31 mouse cellular contexts compared by ENCODE assay signal in genomic region chr8:106723921-106724320, GRCm38 (mm10). TPM values are rescaled to one million over a fixed set of nuclear protein-coding genes. Genes with fewer than 3 reads are reported as not detected.
DNase-seq lines count a peak whose midpoint lies in the region; ATAC-seq lines count a peak whose summit lies in the region.
"Had no signal": no experiment of that assay in that cellular context is flagged by ENCODE, and none has a peak within 500 bp of the region (broad histone marks: within the 10 kb centered on the region; RNA-seq: fewer than 3 reads in every experiment).

No protein-coding gene starts in this region.

- 6% methylated on average over 2 of the region's 2 CpGs for WGBS in forebrain, embryonic 13.5 days
- 19% methylated on average over 2 of the region's 2 CpGs for WGBS in forebrain, embryonic 10.5 days

- 0 out of 2 replicates have a peak overlapping the region, but pooled peaks have one; percentile 12 for H3K27ac ChIP-seq in forebrain, embryonic 13.5 days
- no peak overlapping the region for H3K27ac ChIP-seq in forebrain, embryonic 10.5 days
- H3K27ac ChIP-seq: embryonic facial prominence, embryonic 12.5 days; gastrocnemius, adult 2 months; hindbrain, embryonic 15.5 days; liver, embryonic 14.5 days; stomach, embryonic 15.5 days had no signal

- no peak for ATAC-seq in forebrain, embryonic 13.5 days
- ATAC-seq in megakaryocyte progenitor cell, adult 5-6 weeks (replicated peaks; ENCODE audit: poor library complexity): no peak
- ATAC-seq: midbrain, embryonic 16.5 days had no signal

- H3K4me3 ChIP-seq in forebrain, embryonic 13.5 days: no peak overlapping the region
- H3K4me3 ChIP-seq in forebrain, embryonic 10.5 days: no peak overlapping the region
- H3K4me3 ChIP-seq: embryonic facial prominence, embryonic 12.5 days; gastrocnemius, adult 2 months; hindbrain, embryonic 15.5 days; kidney, embryonic 15.5 days; neural tube, embryonic 13.5 days; stomach, embryonic 15.5 days had no signal

- no peaks in the 10 kb centered on the region for H3K27me3 ChIP-seq in forebrain, embryonic 13.5 days
- H3K27me3 ChIP-seq in forebrain, embryonic 10.5 days (ENCODE audit: poor library complexity, severe bottlenecking): peaks cover 19% of the 10 kb centered on the region
- H3K27me3 ChIP-seq: embryonic facial prominence, embryonic 12.5 days; hindbrain, embryonic 15.5 days; kidney, embryonic 15.5 days; stomach, embryonic 15.5 days had no signal

- no peaks in the 10 kb centered on the region for H3K9me3 ChIP-seq in forebrain, embryonic 13.5 days (replicated peaks)
- H3K9me3 ChIP-seq in forebrain, embryonic 10.5 days: no peaks in the 10 kb centered on the region
- H3K9me3 ChIP-seq: embryonic facial prominence, embryonic 12.5 days; G1E; hindbrain, embryonic 15.5 days; kidney, embryonic 15.5 days; neural tube, embryonic 13.5 days; stomach, embryonic 15.5 days had no signal

- no peak overlapping the region for H3K4me2 ChIP-seq in forebrain, embryonic 13.5 days
- H3K4me2 ChIP-seq: embryonic facial prominence, embryonic 12.5 days; heart, embryonic 11.5 days; hindbrain, embryonic 15.5 days; kidney, embryonic 15.5 days; midbrain, embryonic 11.5 days; neural tube, embryonic 13.5 days; stomach, embryonic 15.5 days had no signal

- H3K4me1 ChIP-seq in forebrain, embryonic 13.5 days: peaks cover 27% of the 10 kb centered on the region
- H3K4me1 ChIP-seq in forebrain, embryonic 10.5 days: peaks cover 59% of the 10 kb centered on the region
- H3K4me1 ChIP-seq: stomach, embryonic 15.5 days had no signal

- H3K9ac ChIP-seq in forebrain, embryonic 13.5 days: no peak overlapping the region
- H3K9ac ChIP-seq: embryonic facial prominence, embryonic 12.5 days; hindbrain, embryonic 15.5 days; kidney, embryonic 15.5 days; liver, embryonic 14.5 days; neural tube, embryonic 13.5 days; stomach, embryonic 15.5 days had no signal

- peaks cover 11% of the 10 kb centered on the region; the same call in 1 of the 2 replicates for H3K36me3 ChIP-seq in forebrain, embryonic 13.5 days (ENCODE audit: poor library complexity, severe bottlenecking)
- H3K36me3 ChIP-seq in forebrain, embryonic 10.5 days (replicated peaks): peaks cover 42% of the 10 kb centered on the region
- H3K36me3 ChIP-seq: hindbrain, embryonic 15.5 days; neural tube, embryonic 13.5 days had no signal

- peak; percentile 43 for DNase-seq in adrenal gland, postnatal 10 days
- no peak for DNase-seq in adrenal gland, postnatal 25 days
- DNase-seq in forebrain, embryonic 10.5 days (ENCODE audit: extremely low spot score, low spot score): no peak
- DNase-seq in 3T3-L1 (ENCODE audit: low read depth, low spot score): peak; percentile 21
- DNase-seq in mesoderm, embryonic 11.5 days (ENCODE audit: low read depth, low spot score): peak; percentile 65
- DNase-seq in thymus, postnatal 0 days (ENCODE audit: low spot score): no peak
- DNase-seq: cerebellum, adult 11 months; cerebellum, adult 9-11 months; gastrocnemius, adult 2 months; gastrocnemius, postnatal 36 days; heart, adult 18-20 months; heart, postnatal 36 days; kidney, adult 18-20 months; kidney, postnatal 25 days; liver; lung, adult 2 months; lung, postnatal 14 days; right cerebral cortex, postnatal 25 days; thymus, postnatal 25 days had no signal

RNA-seq across cellular contexts. Expression of gene Tango6, which starts 41.1 kb away (rescaled TPM):
- 10 to 100 TPM in 1 of 2 experiments, 1 to 10 TPM in 1; 7.9 to 10.7 TPM for total RNA-seq in adrenal gland, postnatal 10 days (2021)
- 10.8 and 13.7 TPM in 2 replicates for total RNA-seq in adrenal gland, postnatal 25 days (2021)
- 6.0 and 7.3 TPM in 2 replicates for polyA plus RNA-seq in forebrain, embryonic 13.5 days (2015; fragmentation: Nextera tagmentation; extraction: Ambion mirVana)
- polyA plus RNA-seq in forebrain, embryonic 10.5 days (2016; fragmentation: Nextera tagmentation; extraction: Ambion mirVana): 14.9 and 15.0 TPM in 2 replicates
- 5.5 and 5.7 TPM in 2 replicates for polyA plus RNA-seq in thymus, postnatal 0 days (2015; fragmentation: Nextera tagmentation; extraction: Ambion mirVana)
- total RNA-seq in megakaryocyte progenitor cell, adult 5-6 weeks (2015): 6.4 and 8.0 TPM in 2 replicates
- 5.6 and 5.7 TPM in 2 replicates for total RNA-seq in megakaryocyte progenitor cell, adult 5-6 weeks (2017)

Comparison
In these comparisons a context has a peak if more than half of its experiments do, and no peak if none do; other contexts are left out.
1. DNase-seq: peak in adrenal gland, postnatal 10 days (single experiment), 3T3-L1 (single experiment) and mesoderm, embryonic 11.5 days (single experiment); none in adrenal gland, postnatal 25 days (single experiment), forebrain, embryonic 10.5 days (single experiment) and thymus, postnatal 0 days (single experiment).